Mouse (Mus musculus): ENCODE measurements around the gene Gsg1l.

Gsg1l gene

DNA sequence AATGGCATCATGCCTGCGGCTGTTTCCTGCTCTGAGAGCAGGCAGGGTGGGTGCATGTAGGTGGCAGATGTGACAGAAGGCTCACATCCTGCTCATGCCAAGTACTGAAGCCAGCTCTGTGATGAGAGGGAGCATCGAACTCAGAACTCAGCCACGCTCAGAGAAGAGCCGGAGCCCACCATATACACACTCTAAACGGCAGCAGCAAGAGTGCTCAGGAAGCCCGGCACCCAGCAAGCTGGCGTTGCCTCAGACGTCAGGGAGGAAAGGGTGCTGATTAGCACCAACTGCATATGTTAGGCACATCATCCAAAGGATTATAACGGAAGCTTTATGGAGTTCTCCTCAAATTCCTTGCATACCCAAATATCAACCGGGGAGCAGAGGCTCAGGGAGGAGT, 5.4 kb upstream of the Gsg1l start:
- TF ChIP-seq GATA4 (IDR thresholded peaks at IDR 0.05; ENCODE audit: insufficient replicate concordance, low read length): no peak

DNA sequence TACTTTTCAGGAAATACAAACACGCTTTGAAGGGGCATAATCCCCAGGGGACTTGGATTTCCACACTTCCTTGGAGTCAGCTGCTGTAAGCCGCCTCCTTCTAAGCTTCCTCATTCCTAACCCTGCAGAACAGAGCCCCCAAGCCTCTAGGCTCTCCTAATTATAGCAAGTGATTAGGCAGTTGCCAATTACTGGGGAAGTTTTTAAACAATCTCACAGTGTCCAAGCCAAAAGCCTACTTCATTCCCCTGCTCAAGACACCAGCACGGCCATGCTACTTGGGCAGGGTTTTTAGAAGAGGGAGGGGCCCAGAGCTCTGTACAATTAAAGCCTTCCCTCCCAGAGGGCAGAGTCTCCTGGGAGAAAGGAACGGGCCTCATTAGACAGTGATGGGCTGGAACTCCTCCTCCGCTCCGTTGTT, 4.1 kb upstream of the Gsg1l start:
- no peak for TF ChIP-seq GATA4 (IDR thresholded peaks at IDR 0.05; ENCODE audit: insufficient replicate concordance, low read length)

DNA sequence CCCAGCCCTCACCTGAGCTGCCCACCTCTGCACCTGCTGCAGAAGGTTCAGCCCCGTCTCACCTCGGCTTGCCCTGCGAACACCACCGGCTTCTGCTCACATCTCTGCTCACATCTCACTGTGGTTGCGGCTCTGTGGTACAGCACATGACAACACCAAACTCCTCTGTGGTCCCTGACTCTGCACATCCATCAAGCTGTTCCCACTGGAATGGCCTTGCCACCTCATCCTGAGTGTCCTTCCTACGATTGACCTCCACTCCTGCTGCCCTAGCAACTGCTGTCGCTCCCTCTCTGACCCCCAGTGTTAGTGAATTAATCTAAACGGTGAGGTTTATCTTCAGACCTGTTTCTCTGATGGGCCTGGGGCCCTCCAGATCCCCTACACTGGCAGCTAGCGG, 2.9 kb upstream of the Gsg1l start:
- no peak for TF ChIP-seq GATA4 (IDR thresholded peaks at IDR 0.05; ENCODE audit: insufficient replicate concordance, low read length)

DNA sequence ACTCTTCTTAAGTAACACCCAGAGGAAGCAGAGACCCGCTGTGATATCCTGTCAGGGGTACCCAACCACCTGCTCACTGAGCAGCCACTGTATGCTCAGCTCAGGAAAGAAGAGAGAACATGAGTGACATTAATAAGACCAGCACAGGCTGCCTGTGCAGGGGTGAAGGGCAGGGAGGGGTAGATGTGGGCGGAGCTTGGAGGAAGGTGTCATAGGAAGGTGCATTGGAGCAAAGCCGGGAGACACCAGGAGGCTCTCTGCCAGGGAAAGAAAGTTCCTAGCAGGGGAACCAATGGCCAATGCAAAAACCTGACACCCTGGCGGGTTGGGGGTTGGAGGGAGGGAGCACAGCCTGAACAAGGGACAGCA, 1.8 kb upstream of the Gsg1l start:
- no peak for TF ChIP-seq GATA4 (IDR thresholded peaks at IDR 0.05; ENCODE audit: insufficient replicate concordance, low read length)

DNA sequence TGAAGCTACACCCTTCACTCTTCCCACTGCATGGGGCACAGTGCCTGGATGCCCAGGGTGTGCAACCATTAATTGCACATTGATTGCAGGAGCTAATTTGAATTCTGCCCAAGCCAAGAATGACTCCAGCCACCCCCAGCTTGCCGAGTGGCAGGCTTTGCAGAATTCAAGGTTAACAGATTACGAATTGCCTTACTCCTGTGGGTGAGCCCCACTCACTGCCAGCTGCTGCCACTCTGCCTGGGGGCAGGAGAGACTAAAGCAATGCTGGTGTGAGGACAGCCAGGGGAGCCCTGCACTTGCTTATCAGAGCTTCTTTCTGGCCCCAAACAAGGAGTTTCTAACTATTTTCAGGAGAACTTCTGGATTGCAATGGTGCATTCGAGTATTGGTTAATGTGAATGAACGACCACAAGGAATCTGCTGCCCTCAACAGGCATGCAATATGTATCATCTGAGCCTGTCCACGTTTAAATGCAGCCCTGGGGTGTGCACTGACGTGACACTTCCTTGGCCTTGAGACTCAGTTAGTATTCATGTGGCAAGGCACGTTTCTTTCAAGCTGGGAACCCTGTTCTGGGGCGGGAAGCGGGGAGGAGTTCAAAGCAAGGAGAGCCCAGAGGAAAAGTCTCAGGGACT, 1.2 kb upstream of the Gsg1l start:
- no peak for TF ChIP-seq GATA4 (IDR thresholded peaks at IDR 0.05; ENCODE audit: insufficient replicate concordance, low read length)

DNA sequence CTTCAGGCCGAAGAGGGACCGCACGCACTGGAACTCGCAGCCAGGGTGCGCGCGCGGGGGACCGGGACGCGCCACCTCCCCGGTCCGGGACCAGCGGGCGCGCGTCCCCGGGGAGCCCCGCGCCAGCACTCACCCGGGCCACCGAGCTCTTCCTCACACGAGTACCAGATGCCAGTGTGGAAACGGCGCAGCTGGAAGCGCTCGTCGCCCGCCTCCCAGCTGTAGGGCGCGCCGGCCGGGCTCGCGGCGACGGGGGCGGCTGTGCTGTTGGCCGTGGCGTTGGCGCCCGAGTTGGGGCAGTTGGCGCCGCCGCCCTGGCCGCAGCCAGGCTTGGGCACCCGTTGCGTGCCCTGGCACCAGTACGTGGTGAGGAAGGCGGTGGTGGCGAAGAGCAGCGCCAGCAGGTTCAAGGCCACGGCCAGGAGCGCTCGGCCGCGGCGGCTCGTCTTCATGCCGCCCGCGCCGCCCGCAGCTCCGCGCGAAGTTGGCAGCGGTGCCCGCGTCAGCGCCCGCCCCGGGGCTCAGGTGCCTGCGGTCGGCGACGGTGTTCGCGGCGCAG, 405 bp downstream of the Gsg1l start:
- no peak for TF ChIP-seq GATA4 (IDR thresholded peaks at IDR 0.05; ENCODE audit: insufficient replicate concordance, low read length)

DNA sequence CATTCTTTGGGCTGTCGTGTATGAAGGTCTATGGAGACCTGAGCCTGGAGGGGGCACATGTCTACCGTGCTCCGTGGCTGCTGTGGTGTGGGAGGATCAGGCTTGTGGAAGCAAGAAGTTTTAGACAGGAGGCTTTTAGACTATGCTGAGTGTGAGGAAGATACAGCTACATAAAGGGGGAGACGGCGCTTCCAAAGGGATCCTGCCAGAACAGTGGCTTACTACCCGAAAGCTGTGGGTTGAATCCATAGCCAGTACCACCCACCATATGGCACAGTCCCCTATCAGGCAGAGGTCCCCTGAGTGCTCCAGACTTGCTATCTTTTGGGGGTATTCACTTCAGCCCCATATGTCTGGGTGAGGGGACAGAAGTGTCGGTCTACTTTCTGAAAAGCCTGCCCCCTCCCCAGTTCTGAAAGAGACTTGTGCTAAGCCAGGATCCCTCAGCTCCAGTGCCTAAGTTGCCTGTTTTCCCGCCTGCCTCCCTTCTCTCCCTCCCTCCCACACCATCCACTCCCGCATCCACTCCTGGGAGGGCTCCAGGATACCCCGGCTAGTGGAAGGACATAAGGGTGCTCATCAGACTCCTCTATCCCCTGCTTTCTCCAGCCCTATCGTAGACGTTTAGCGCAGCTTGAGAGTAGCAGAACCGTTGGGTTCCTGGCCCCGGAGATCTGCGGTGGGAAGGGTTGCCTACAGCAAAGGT, 1.1 kb downstream of the Gsg1l start:
- TF ChIP-seq GATA4 (IDR thresholded peaks at IDR 0.05; ENCODE audit: insufficient replicate concordance, low read length): no peak

GRCm38 (mm10) chr7:126076935-126077334, 5.3 kb downstream of the Gsg1l start:
- no peak for TF ChIP-seq GATA4 (IDR thresholded peaks at IDR 0.05; ENCODE audit: insufficient replicate concordance, low read length)

DNA sequence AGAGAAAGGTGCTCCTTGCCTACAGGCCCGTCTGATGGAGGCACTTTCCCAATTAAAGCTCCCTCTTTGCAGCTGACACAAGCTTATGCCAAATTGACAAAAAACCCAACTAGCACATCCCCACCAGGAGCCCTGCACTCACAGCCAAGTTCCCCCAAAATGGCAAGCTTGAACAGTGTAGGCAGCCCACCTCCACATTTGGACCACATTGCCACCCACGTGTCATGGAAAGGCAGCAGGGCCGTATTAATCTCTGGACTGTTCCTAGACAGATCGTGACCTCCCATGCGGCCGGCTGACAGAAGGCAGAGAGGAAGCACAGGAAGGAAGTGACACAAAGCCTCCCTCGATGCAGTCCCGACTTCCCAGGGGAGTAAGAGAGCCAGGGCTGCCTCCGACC, 7.2 kb downstream of the Gsg1l start:
- TF ChIP-seq GATA4 (IDR thresholded peaks at IDR 0.05; ENCODE audit: insufficient replicate concordance, low read length): no peak

GRCm38 (mm10) chr7:126070321-126070720, 11.9 kb downstream of the Gsg1l start:
- no peak for TF ChIP-seq GATA4 (IDR thresholded peaks at IDR 0.05; ENCODE audit: insufficient replicate concordance, low read length)

DNA sequence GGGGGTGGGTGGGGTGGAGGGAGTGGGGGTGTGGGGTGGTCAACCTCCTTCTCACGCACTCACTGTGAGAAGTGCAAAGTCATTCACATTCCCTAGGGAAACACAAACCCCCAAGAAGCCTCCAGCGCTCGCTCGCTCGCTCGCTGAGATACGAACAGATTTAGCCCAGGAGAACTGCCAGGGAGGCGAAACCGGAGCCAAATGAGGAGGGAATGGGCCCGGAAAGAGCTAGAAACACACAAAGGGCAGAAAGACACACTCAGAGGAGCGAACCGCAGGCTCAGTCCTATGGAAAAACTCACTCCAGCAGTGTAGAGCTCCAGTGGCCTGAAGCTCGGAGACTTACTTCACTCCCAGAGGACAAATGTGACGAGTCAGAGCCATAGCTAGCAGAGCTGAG, 15.4 kb downstream of the Gsg1l start:
- TF ChIP-seq GATA4 (IDR thresholded peaks at IDR 0.05; ENCODE audit: insufficient replicate concordance, low read length): no peak

GRCm38 (mm10) chr7:126065243-126065876, 16.9 kb downstream of the Gsg1l start:
- TF ChIP-seq GATA4 (IDR thresholded peaks at IDR 0.05; ENCODE audit: insufficient replicate concordance, low read length): no peak

GRCm38 (mm10) chr7:126062228-126062627, 20.0 kb downstream of the Gsg1l start:
- TF ChIP-seq GATA4 (IDR thresholded peaks at IDR 0.05; ENCODE audit: insufficient replicate concordance, low read length): no peak

GRCm38 (mm10) chr7:126058918-126059317, 23.3 kb downstream of the Gsg1l start:
- no peak for TF ChIP-seq GATA4 (IDR thresholded peaks at IDR 0.05; ENCODE audit: insufficient replicate concordance, low read length)

DNA sequence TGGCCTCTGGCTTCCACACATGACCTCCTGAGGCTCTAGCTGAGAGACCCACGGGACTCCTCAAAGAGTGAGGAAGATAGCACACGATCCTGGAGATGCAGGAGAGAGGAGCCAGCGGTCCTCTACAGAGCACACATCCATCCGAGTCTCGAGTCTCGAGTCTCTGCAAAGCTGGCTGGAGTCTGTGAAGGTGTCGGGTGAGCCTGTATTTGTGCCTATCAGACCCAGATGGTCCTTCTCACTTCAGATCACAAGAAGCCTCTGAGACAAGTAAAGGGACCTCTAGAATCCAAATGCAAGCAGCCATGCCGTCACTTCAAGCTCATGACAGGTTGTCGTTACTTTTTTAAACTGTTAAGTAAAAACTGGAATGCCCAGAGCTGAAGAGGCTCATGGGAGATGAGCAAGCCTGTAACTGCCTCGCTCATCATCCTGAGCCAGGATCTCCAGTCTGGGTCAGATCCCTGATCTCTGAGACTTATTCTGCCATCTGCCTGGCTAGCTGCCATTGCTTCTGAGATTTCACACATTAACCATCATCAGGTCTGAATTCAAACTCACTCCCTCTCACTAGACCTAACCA, 24.8 kb downstream of the Gsg1l start:
- TF ChIP-seq GATA4 (IDR thresholded peaks at IDR 0.05; ENCODE audit: insufficient replicate concordance, low read length): no peak

- TF ChIP-seq GATA4 (IDR thresholded peaks at IDR 0.05; ENCODE audit: insufficient replicate concordance, low read length): no peak
Measured at GRCm38 (mm10) chr7:126054574-126054973, 27.6 kb downstream of the Gsg1l start.

All from liver, adult (tissue).